Mouse (Mus musculus): Measurements from ENCODE around the gene Rabgap1.
A peak's percentile ranks its signal among the peaks of the same experiment; 100 is the strongest.

The Rabgap1 gene

GRCm38 (mm10) chr2:37511134-37511901 lies 68.2 kb downstream of the Rabgap1 start:
- DNase-seq (ENCODE audit: low read depth, low spot score): no peak

DNA sequence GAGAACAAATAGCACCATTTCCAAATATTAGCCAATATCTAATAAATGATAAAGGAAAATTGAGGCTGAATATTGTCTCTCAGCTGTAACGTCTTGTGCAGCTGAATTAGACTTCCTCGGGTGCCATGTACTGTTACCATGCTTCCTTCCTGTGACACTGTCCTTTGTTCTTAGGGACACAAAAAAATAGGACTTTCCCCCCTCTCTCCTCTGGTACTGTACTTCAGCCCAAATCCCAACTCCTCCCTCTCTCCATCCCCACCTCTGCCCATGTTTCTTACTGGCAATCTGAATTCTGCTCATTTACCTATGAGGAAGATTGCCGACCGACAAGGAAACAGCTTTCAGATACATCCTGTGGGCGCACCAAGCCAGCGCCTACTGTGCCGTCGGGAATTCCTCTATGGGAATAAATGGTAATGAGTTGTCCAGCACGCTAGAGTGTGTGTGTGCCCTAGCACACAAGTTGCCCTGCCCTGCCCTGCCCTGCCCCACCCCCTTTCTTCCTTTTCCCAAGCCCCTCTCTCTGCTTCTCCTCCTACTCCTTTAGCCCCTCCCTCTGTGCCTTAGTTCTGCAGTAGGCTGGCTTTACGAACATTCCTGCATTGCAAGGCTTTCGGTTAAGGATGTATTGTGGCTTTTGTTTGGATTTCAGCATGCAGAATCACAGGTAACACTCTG lies 73.1 kb downstream of the Rabgap1 start, which contains the start of gene Gpr21:
Gpr21 (plus strand) TSS at position 303 of the 681 bp plus-strand sequence.
- no peak for DNase-seq (ENCODE audit: low read depth, low spot score)

- peak; percentile 16 for DNase-seq (ENCODE audit: low read depth, low spot score)
Observed at GRCm38 (mm10) chr2:37516922-37517462, 73.9 kb downstream of the Rabgap1 start.

GRCm38 (mm10) chr2:37518561-37519285 lies 75.6 kb downstream of the Rabgap1 start:
- no peak for DNase-seq (ENCODE audit: low read depth, low spot score)

GRCm38 (mm10) chr2:37519286-37519640 lies 76.2 kb downstream of the Rabgap1 start:
- DNase-seq (ENCODE audit: low read depth, low spot score): no peak

DNA sequence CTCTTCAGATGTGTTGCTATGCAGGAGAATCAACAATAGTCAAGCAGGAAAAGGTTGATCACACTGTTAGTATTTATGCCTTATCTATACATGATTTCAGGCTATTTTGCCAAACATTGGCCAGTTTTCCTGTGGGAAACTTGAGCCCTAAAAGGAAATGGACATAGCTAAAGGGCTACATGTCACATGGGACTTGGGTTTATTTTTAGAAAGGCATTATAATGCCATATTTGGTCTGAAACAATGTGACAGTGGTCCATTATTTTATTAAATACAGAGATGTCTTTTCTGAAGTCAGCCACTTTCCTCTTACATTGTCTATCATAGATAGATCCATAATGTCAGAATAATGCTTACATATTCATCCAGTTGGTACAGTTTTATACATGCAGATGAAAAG lies 84.5 kb downstream of the Rabgap1 start:
- DNase-seq (ENCODE audit: low read depth, low spot score): no peak

GRCm38 (mm10) chr2:37529397-37529796 lies 86.3 kb downstream of the Rabgap1 start:
- DNase-seq (ENCODE audit: low read depth, low spot score): no peak

DNA sequence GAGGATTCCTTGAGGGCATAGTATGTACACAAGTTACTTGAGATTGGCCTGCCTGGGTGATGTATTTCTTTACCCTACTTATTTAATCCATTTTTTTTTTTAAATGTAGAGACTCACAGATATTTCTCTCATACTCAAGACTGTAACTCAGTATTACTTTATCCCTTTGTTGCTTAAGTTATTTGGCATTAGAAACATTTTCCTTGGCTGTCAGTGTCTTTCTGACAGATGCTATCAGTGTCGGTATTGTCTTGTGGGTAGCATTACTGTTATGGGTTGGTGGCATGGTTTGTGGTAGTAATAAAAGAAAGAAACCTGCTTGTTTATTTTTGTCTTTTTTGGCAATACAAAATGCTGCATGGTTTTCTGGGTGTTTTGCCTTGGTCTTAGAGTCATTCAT lies 87.7 kb downstream of the Rabgap1 start:
- no peak for DNase-seq (ENCODE audit: low read depth, low spot score)

GRCm38 (mm10) chr2:37531639-37532038 lies 88.6 kb downstream of the Rabgap1 start:
- no peak for DNase-seq (ENCODE audit: low read depth, low spot score)

DNA sequence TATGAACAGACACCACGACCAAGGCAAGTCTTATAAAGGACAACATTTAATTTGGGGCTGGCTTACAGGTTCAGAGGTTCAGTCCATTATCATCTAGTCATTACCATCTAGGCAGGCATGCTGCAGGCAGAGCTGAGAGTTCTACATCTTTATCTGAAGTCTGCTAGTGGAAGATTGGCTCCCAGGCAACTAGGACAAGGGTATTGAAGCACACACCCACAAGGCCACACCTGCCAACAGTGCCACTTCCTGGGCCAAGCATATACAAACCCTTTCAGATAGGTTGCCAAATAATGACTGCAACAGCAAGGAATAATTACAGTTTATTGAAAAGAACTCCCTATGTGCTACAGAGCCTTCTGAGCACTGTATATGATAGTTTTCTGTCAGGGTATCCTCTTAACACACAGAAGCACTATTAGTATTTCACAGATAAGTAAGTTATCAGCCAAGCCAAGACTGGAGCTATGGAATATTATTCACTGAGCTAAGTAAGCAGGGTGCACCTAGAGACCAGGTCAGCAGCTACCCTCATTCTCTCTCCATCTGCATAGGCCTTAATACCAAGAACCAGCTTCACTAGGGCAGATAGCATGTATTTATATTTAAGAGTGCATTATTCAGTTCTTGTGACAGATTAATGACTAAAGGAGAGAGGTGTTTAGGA lies 106.4 kb downstream of the Rabgap1 start:
- DNase-seq (ENCODE audit: low read depth, low spot score): no peak

DNA sequence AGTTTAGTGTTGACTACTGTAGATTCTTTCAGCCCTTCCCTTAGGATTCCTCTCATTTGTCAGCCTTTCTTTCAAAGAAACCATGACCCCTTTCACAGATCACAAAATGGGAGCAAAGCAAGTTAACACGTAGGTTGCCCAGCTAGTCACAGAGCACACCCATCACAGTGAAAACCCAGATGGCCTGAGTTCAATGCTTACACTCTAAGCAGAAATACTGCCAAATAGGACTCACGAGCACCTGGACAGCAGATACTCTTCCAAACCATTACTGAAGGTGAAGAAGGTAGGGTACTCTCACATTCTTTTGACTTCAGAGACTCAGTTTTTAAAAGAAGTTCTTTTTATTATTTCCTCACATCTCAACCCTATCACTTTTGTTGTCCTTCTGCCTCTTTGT lies 113.3 kb downstream of the Rabgap1 start:
- no peak for DNase-seq (ENCODE audit: low read depth, low spot score)

- DNase-seq (ENCODE audit: low read depth, low spot score): no peak
Observed at GRCm38 (mm10) chr2:37565579-37565978, 122.5 kb downstream of the Rabgap1 start.

DNA sequence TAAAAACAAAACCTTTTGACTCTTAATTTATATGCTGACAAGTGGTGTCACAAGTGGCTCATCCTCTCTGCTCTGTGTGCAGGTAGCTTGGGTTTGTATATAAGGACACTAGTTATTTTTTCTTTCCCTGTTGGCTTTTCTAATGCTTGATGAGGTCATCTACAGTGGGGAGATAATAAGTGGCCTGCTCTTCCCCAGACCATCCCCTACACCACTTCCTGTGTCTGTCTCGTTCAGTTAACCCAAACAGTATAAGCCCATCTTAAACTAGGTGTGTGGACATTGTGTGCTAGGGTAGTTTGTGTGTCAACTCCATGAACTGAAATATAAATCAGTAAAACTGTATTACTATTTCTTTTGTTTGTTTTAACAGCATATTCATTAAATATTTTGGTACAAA lies 123.0 kb downstream of the Rabgap1 start:
- no peak for DNase-seq (ENCODE audit: low read depth, low spot score)

- DNase-seq (ENCODE audit: low read depth, low spot score): no peak
Observed at GRCm38 (mm10) chr2:37569888-37570287, 126.8 kb downstream of the Rabgap1 start.

GRCm38 (mm10) chr2:37570703-37571102 lies 127.6 kb downstream of the Rabgap1 start:
- DNase-seq (ENCODE audit: low read depth, low spot score): no peak

DNA sequence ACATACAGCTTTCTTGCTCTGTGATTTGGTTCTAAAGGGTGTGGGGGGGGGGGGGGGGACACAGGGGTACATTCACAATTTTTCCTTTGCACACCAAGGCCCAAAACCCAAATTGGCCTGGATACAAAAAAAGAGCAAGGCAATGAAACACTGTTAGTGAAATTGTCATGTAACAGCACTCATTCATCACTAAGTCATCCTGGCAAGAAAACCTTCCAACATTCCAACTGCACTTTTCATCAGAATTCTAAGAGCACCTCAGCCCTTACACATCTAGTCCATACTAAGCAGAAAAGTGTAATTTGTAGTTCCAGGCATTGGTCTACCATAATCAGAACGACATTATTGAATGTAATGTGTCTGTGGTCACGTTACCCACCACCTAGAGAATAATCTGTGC lies 129.1 kb downstream of the Rabgap1 start:
- DNase-seq (ENCODE audit: low read depth, low spot score): no peak

GRCm38 (mm10) chr2:37576661-37577060 lies 133.6 kb downstream of the Rabgap1 start:
- DNase-seq (ENCODE audit: low read depth, low spot score): no peak

DNA sequence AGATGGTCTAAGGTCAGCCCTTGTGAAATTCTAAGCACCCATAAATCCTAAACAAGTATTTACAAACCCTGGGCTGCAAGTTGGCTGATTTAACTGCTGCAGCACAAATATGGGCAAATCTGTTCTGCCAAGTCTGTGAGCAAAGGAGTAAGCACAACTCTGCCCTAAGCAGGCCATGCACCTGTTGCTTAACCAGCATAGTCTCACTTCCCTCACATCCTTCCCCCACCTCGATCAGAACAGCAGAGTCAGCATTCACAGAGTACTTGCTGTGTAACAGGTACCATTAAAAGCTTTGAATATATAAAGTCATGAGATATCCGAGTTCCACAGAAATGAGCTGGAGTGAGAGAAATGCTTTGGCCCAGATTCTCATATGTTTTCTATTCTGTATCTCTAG lies 135.1 kb downstream of the Rabgap1 start:
- no peak for DNase-seq (ENCODE audit: low read depth, low spot score)

GRCm38 (mm10) chr2:37587919-37588318 lies 144.8 kb downstream of the Rabgap1 start:
- no peak for DNase-seq (ENCODE audit: low read depth, low spot score)
